Mouse (Mus musculus): ENCODE results near the gene Tmem161a.

DNA sequence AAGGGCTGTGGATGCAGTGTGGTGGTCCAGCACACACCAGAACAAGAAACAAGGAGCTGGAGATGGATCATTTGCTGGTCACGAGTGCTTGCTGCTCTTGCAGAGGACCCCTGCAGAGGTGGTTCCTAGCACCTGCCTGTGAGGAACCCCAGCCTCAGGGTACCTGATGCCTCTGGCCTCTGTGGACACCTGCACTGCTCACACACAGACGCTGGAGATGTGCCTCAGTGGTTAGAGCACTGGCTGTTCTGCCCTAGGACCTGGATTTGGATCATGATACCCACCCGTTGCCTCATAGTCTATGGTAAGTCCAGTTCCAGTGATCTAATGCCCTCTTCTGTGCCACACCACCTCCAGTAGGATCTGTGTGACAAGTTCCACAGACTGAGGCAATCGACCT lies 35.6 kb upstream of the Tmem161a start:
- TF ChIP-seq CTCF (IDR thresholded peaks at IDR 0.05; ENCODE audit: low read depth, low read length) (no peak), POLR2A (IDR thresholded peaks at IDR 0.05; ENCODE audit: extremely low read depth, insufficient read depth, low read length) (no peak)
